Mouse (Mus musculus) MEL (cell line): ENCODE results near the gene Nsun2. TPM values are rescaled to one million over a fixed set of nuclear protein-coding genes. Genes with fewer than 3 reads are reported as not detected.

ENCODE experiments used
- DNase-seq: peaks from one replicate; pipeline ENCODE4 v3.0.0; 2011; ENCODE audit warnings: low read depth, low spot score
- H3K27ac ChIP-seq: 2 replicates; pipeline ENCODE4 v1.5.1; 2012; ENCODE audit warnings: low read depth, mild to moderate bottlenecking, control low read depth, low read length, moderate library complexity; ENCODE audit not compliant: control insufficient read depth
- H3K27me3 ChIP-seq, 2 experiments: fragments of 150-350 bp in 1 of 2; sonication (generic) in 1 of 2; 2 replicates each; pipeline ENCODE4 v1.6.1; 2012; ENCODE audit warnings: low read length in 2 of 2, mild to moderate bottlenecking in 2 of 2, improper control_type of control experiment in 1 of 2, moderate library complexity in 1 of 2; ENCODE audit not compliant: insufficient read depth in 2 of 2, control insufficient read depth in 1 of 2
- H3K36me3 ChIP-seq, 2 experiments: 2 replicates each; pipeline ENCODE4 v1.6.1; 2012 to 2014; ENCODE audit warnings: low read length in 2 of 2, improper control_type of control experiment in 1 of 2, inconsistent platforms in 1 of 2, mild to moderate bottlenecking in 1 of 2; ENCODE audit not compliant: insufficient read depth in 2 of 2, control insufficient read depth in 1 of 2
- H3K4me1 ChIP-seq, 2 experiments: fragments of 150-350 bp in 1 of 2; sonication (generic) in 1 of 2; 2 replicates each; pipeline ENCODE4 v1.6.1; 2012; ENCODE audit warnings: low read length in 2 of 2, improper control_type of control experiment in 1 of 2, mild to moderate bottlenecking in 1 of 2; ENCODE audit not compliant: insufficient read depth in 2 of 2, control insufficient read depth in 1 of 2
- H3K4me3 ChIP-seq, 2 experiments: fragments of 150-350 bp in 1 of 2; sonication (generic) in 1 of 2; 2 replicates each; pipeline ENCODE4 v1.5.1; 2012; ENCODE audit warnings: low read depth in 2 of 2, low read length in 2 of 2, mild to moderate bottlenecking in 2 of 2, moderate library complexity in 2 of 2, control low read depth in 1 of 2, improper control_type of control experiment in 1 of 2; ENCODE audit not compliant: control insufficient read depth in 1 of 2, insufficient read depth in 1 of 2
- H3K79me2 ChIP-seq: 2 replicates; pipeline ENCODE4 v1.6.1; 2012; ENCODE audit warnings: mild to moderate bottlenecking, low read length, moderate library complexity; ENCODE audit not compliant: control insufficient read depth, poor library complexity, insufficient read depth
- H3K9ac ChIP-seq: 2 replicates; pipeline ENCODE4 v1.6.1; 2012; ENCODE audit warnings: low read depth, mild to moderate bottlenecking, control low read depth, low read length, moderate library complexity; ENCODE audit not compliant: control insufficient read depth, poor library complexity, severe bottlenecking
- H3K9me3 ChIP-seq: fragments of 150-350 bp; sonication (generic); replicated peaks from 2 replicates; pipeline ENCODE4 v1.6.1; 2012; ENCODE audit warnings: mild to moderate bottlenecking, low read length, improper control_type of control experiment, moderate library complexity; ENCODE audit not compliant: insufficient read depth
- BHLHE40 ChIP-seq: IDR thresholded peaks from 2 replicates; pipeline ENCODE4 v1.6.1; 2012; ENCODE audit warnings: low read depth, mild to moderate bottlenecking, inconsistent platforms, low read length, improper control_type of control experiment, borderline replicate concordance
- CHD1 ChIP-seq: IDR thresholded peaks from 2 replicates; pipeline ENCODE4 v1.6.1; 2012; ENCODE audit warnings: low read depth, mild to moderate bottlenecking, inconsistent platforms, low read length, improper control_type of control experiment
- CHD2 ChIP-seq: IDR thresholded peaks from 2 replicates; pipeline ENCODE4 v1.6.1; 2011; ENCODE audit warnings: low read length, improper control_type of control experiment
- E2F4 ChIP-seq: IDR thresholded peaks from 2 replicates; pipeline ENCODE4 v1.6.1; 2011; ENCODE audit warnings: low read depth, low read length, improper control_type of control experiment, borderline replicate concordance
- MAX ChIP-seq: IDR thresholded peaks from 2 replicates; pipeline ENCODE4 v1.6.1; 2011; ENCODE audit warnings: low read length, improper control_type of control experiment
- MXI1 ChIP-seq: IDR thresholded peaks from 2 replicates; pipeline ENCODE4 v1.6.1; 2011; ENCODE audit warnings: mild to moderate bottlenecking, low read depth, low read length, improper control_type of control experiment
- NRF1 ChIP-seq: IDR thresholded peaks from 2 replicates; pipeline ENCODE4 v1.6.1; 2014; ENCODE audit warnings: low read depth, mild to moderate bottlenecking, inconsistent platforms, low read length, improper control_type of control experiment, moderate library complexity; ENCODE audit not compliant: poor library complexity, insufficient read depth, severe bottlenecking
- POLR2A ChIP-seq, 2 experiments: IDR thresholded peaks; 2 replicates each; pipeline ENCODE4 v1.6.1; 2011 to 2012; ENCODE audit warnings: low read length in 2 of 2, mild to moderate bottlenecking in 2 of 2, control low read depth in 1 of 2, improper control_type of control experiment in 1 of 2, low read depth in 1 of 2, moderate library complexity in 1 of 2; ENCODE audit not compliant: control insufficient read depth in 1 of 2, insufficient read depth in 1 of 2, poor library complexity in 1 of 2
- POLR2AphosphoS2 ChIP-seq: IDR thresholded peaks from 2 replicates; pipeline ENCODE4 v1.6.1; 2011; ENCODE audit warnings: low read length, improper control_type of control experiment
- RAD21 ChIP-seq: IDR thresholded peaks from 2 replicates; pipeline ENCODE4 v1.6.1; 2011; ENCODE audit warnings: mild to moderate bottlenecking, low read depth, low read length, improper control_type of control experiment
- TCF12 ChIP-seq: IDR thresholded peaks from 2 replicates; pipeline ENCODE4 v1.6.1; 2014; ENCODE audit warnings: low read depth, mild to moderate bottlenecking, inconsistent platforms, low read length, improper control_type of control experiment, moderate library complexity
- UBTF ChIP-seq: IDR thresholded peaks from 2 replicates; pipeline ENCODE4 v1.6.1; 2012; ENCODE audit warnings: low read depth, mild to moderate bottlenecking, inconsistent platforms, low read length, improper control_type of control experiment, moderate library complexity, borderline replicate concordance; ENCODE audit not compliant: insufficient read depth
- ZC3H11A ChIP-seq: IDR thresholded peaks from 2 replicates; pipeline ENCODE4 v1.6.1; 2012; ENCODE audit warnings: low read depth, mild to moderate bottlenecking, inconsistent platforms, low read length, improper control_type of control experiment
- ZKSCAN1 ChIP-seq: IDR thresholded peaks from 2 replicates; pipeline ENCODE4 v1.6.1; 2012; ENCODE audit warnings: low read depth, mild to moderate bottlenecking, inconsistent platforms, low read length, improper control_type of control experiment, moderate library complexity
- ZMIZ1 ChIP-seq: IDR thresholded peaks from 2 replicates; pipeline ENCODE4 v1.6.1; 2012; ENCODE audit warnings: low read depth, mild to moderate bottlenecking, inconsistent platforms, low read length, improper control_type of control experiment, moderate library complexity
- polyA plus RNA-seq, 2 experiments: library from polyadenylated mRNA; stranded (reverse) in 1 of 2; unstranded in 1 of 2; fragments of >175 nt in 1 of 2; fragments of >200 nt in 1 of 2; gene quantifications; 2 replicates each; pipeline versions ENCODE4 v1.2.1 to v1.2.4; 2012; ENCODE audit warnings: low replicate concordance in 2 of 2, low read depth in 1 of 2; ENCODE audit not compliant: insufficient read length in 2 of 2, insufficient read depth in 1 of 2, missing spikeins in 1 of 2
- total RNA-seq: library from RNA; depleted of rRNA; stranded (reverse); fragments of 300-350 nt; gene quantifications from 2 replicates; pipeline ENCODE4 v1.2.3, GENCODE M21; 2012

Gene Nsun2
- total and polyA plus RNA-seq, 3 experiments = 277 to 303 (median 302) TPM

DNA sequence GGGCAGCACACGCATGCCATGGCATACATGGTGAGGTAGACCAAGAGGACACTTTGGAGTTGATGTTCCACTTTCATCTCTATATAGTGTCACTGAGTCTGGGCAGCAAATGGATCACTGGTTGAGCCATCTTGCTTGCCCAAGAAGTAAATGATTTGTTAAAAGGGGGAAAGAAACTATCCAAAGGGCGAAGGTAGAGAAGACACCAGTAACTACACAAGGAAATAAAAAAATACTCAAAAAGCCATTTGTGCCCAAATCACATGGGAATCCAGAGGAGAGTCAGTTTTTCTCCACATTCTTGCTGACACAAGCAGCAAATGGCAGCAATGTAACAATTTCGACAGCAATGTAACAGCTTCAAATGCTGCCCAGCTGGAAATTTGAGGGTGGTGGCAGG is 39.0 kb downstream of the Nsun2 start:
- H3K27me3 ChIP-seq = no peaks in the 10 kb centered on the region
- no peak overlapping the region for H3K27ac ChIP-seq
- no peak for DNase-seq
- H3K9me3 ChIP-seq = no peaks in the 10 kb centered on the region
- no peaks in the 10 kb centered on the region for H3K4me1 ChIP-seq
- no peak overlapping the region for H3K9ac ChIP-seq
- H3K36me3 ChIP-seq = no peaks in the 10 kb centered on the region
- H3K4me3 ChIP-seq = no peak overlapping the region
- no peak for TF ChIP-seq RAD21
- no peak for TF ChIP-seq BHLHE40
- TF ChIP-seq UBTF = no peak
- no peak for TF ChIP-seq E2F4
- TF ChIP-seq TCF12 = no peak
- TF ChIP-seq MXI1 = no peak
- no peak for TF ChIP-seq ZC3H11A
- no peak for TF ChIP-seq MAX
- no peaks in the 10 kb centered on the region for H3K79me2 ChIP-seq

DNA sequence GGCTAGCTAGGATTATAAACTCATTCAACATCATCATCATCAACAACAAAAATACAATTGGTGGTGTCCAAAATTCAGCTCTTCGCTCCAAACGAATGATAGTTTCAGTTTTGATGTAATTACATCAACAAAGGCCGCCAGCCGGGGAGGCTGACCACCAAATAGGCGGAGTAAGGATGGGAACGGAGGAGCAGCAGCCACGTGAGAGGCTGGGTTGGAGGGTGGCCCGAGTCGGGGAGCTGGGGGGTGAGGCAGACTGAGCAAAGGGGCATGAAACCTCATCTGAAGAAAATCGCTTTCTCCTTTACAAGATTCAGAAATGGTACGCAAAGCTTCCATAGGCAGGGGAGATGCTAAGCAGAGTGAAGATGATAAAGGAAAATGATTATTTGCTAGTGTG is 43.1 kb downstream of the Nsun2 start:
- Histone ChIP-seq H3K36me3 (no peaks in the 10 kb centered on the region), H3K79me2 (no peaks in the 10 kb centered on the region), H3K27me3 (no peaks in the 10 kb centered on the region), H3K4me1 (no peaks in the 10 kb centered on the region)
- TF ChIP-seq RAD21 = no peak
- TF ChIP-seq ZKSCAN1 = no peak
- no peak for TF ChIP-seq POLR2AphosphoS2
- no peak for TF ChIP-seq CHD1
- no peak for TF ChIP-seq NRF1
- TF ChIP-seq CHD2 = no peak
- no peak for TF ChIP-seq ZMIZ1
- TF ChIP-seq, all 39 proteins: peak for 0
- H3K9ac ChIP-seq = no peak overlapping the region
- no peak overlapping the region for H3K4me3 ChIP-seq
- DNase-seq = no peak
- no peaks in the 10 kb centered on the region for H3K9me3 ChIP-seq
- H3K27ac ChIP-seq = no peak overlapping the region

DNA sequence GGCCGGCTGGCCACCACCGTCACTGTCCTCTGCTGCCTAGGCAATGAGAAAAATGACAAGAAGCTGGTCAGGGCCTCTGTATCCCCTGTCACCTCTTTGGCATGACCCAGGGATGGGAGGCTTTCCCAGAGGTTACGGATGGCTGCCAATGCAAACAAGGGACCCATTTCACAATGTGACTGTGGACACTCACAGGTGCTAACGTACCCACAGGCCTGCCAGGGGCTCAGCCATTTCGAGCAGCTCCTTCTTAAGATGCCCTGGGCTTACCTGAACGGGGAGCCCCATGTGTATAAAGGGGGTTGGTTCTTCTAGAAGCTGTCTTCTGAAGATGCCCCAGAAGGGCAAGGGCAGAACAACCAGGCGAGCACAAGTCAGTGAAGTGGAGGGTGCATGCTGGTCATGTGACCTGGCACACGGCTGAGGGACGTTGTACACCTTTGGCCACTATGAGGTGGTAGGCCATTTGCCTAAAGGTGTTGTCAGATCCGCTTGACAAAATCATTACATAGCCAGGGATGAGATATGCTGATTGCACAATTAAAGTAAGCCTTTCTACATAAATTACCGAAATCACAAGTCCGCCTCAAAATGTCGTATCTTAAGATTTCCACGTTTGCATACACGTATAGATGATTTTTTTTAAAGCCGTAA is 43.8 kb downstream of the Nsun2 start:
- Histone ChIP-seq H3K4me1 (no peaks in the 10 kb centered on the region), H3K4me3 (no peak overlapping the region)
- no peak for TF ChIP-seq POLR2A (IDR thresholded peaks at IDR 0.05; ENCODE audit: control insufficient read depth in 1 of 2, insufficient read depth in 1 of 2, low read depth in 1 of 2, low read length in 2 of 2, poor library complexity in 1 of 2)

More for the DNA sequence above, 43.8 kb downstream of the Nsun2 start:
- Histone ChIP-seq H3K9me3 (no peaks in the 10 kb centered on the region), H3K79me2 (no peaks in the 10 kb centered on the region), H3K9ac (no peak overlapping the region), H3K27ac (no peak overlapping the region), H3K27me3 (no peaks in the 10 kb centered on the region), H3K36me3 (no peaks in the 10 kb centered on the region)
- DNase-seq = no peak
